Mouse (Mus musculus) heart, adult 9 months (tissue): ENCODE measurements at regions not wholly inside any gene's neighbourhood (a gene's known extent, or its start where the extent isn't known, plus 50 kb on each side); places are given as distances from the start of the nearest gene placed in this dataset.

Experiments
- DNase-seq, 2 experiments: peaks; one replicate each; pipeline ENCODE4 v3.0.0; 2022; ENCODE audit warnings: low spot score in 2 of 2

GRCm38 (mm10) chrX:10770575-10770974, 55.8 kb downstream of the Mid1ip1 start:
- DNase-seq = no peak

GRCm38 (mm10) chrX:10775714-10776515, 61.1 kb downstream of the Mid1ip1 start:
- DNase-seq = peak in 1 of 2 experiments; percentile 2

GRCm38 (mm10) chrX:10776516-10776818, 61.7 kb downstream of the Mid1ip1 start:
- no peak for DNase-seq

GRCm38 (mm10) chrX:10778014-10778413, 63.2 kb downstream of the Mid1ip1 start:
- no peak for DNase-seq

- DNase-seq = no peak
Observed at GRCm38 (mm10) chrX:10786359-10786758, 71.5 kb downstream of the Mid1ip1 start.

- no peak for DNase-seq
Observed at GRCm38 (mm10) chrX:10787057-10787456, 72.2 kb downstream of the Mid1ip1 start.

GRCm38 (mm10) chrX:10820313-10820920, 105.6 kb downstream of the Mid1ip1 start:
- DNase-seq = peak; percentile 28 to 36

- no peak for DNase-seq
Observed at GRCm38 (mm10) chrX:10833681-10834080, 118.9 kb downstream of the Mid1ip1 start.

- peak; percentile 9 to 46 for DNase-seq
Observed at GRCm38 (mm10) chrX:10857089-10857488, 142.3 kb downstream of the Mid1ip1 start.

GRCm38 (mm10) chrX:10857668-10858067, 142.9 kb downstream of the Mid1ip1 start:
- peak in 1 of 2 experiments; percentile 20 for DNase-seq

- peak in 1 of 2 experiments; percentile 41 for DNase-seq
Observed at GRCm38 (mm10) chrX:10871613-10872012, 156.8 kb downstream of the Mid1ip1 start.

- no peak for DNase-seq
Observed at GRCm38 (mm10) chrX:10877856-10878255, 163.0 kb downstream of the Mid1ip1 start.

- DNase-seq = peak in 1 of 2 experiments; percentile 13
Observed at GRCm38 (mm10) chrX:10878922-10879321, 164.1 kb downstream of the Mid1ip1 start.

GRCm38 (mm10) chrX:10883729-10884464, 169.1 kb downstream of the Mid1ip1 start:
- no peak for DNase-seq

GRCm38 (mm10) chrX:10892815-10893214, 178.0 kb downstream of the Mid1ip1 start:
- DNase-seq = no peak

- DNase-seq = no peak
Observed at GRCm38 (mm10) chrX:10896193-10896955, 181.6 kb downstream of the Mid1ip1 start.

- peak in 1 of 2 experiments; percentile 19 for DNase-seq
Observed at GRCm38 (mm10) chrX:10902686-10903085, 187.9 kb downstream of the Mid1ip1 start.

- DNase-seq = peak; percentile 56 to 63
Observed at GRCm38 (mm10) chrX:10904072-10904471, 189.3 kb downstream of the Mid1ip1 start.

- no peak for DNase-seq
Observed at GRCm38 (mm10) chrX:10904889-10905288, 190.1 kb downstream of the Mid1ip1 start.

GRCm38 (mm10) chrX:10911127-10912061, 196.6 kb downstream of the Mid1ip1 start:
- no peak for DNase-seq
